Mouse (Mus musculus) heart, embryonic 15.5 days (tissue): Measurements from ENCODE around the gene Nprl2. TPM values are rescaled to one million over a fixed set of nuclear protein-coding genes. Genes with fewer than 3 reads are reported as not detected.

Source experiments
- ATAC-seq: fragments of 200-750 bp; cut with Nextera tagmentation; replicated peaks from 2 replicates; pipeline ENCODE4 v1.8.0; 2017; ENCODE audit warnings: low read depth, moderate TSS enrichment; ENCODE audit not compliant: insufficient number of reproducible peaks, insufficient read depth, low FRiP score
- H3K27ac ChIP-seq: fragments of 300-500 bp; sonication (generic); 2 replicates; pipeline ENCODE4 v1.5.1; 2015; ENCODE audit warnings: mild to moderate bottlenecking, inconsistent platforms
- H3K27me3 ChIP-seq: fragments of 300-500 bp; sonication (generic); 2 replicates; pipeline ENCODE4 v1.6.1; 2015; ENCODE audit warnings: inconsistent platforms
- H3K36me3 ChIP-seq: fragments of 300-500 bp; sonication (generic); 2 replicates; pipeline ENCODE4 v1.6.1; 2015; ENCODE audit warnings: mild to moderate bottlenecking, inconsistent platforms
- H3K4me1 ChIP-seq: fragments of 300-500 bp; sonication (generic); replicated peaks from 2 replicates; pipeline ENCODE4 v1.6.1; 2015; ENCODE audit warnings: inconsistent platforms
- H3K4me2 ChIP-seq: fragments of 300-500 bp; sonication (generic); 2 replicates; pipeline ENCODE4 v1.6.1; 2015; ENCODE audit warnings: inconsistent platforms, mild to moderate bottlenecking, moderate library complexity
- H3K4me3 ChIP-seq: fragments of 300-500 bp; sonication (generic); 2 replicates; pipeline ENCODE4 v1.5.1; 2015; ENCODE audit warnings: mild to moderate bottlenecking, inconsistent platforms
- H3K9ac ChIP-seq: fragments of 300-500 bp; sonication (generic); 2 replicates; pipeline ENCODE4 v1.6.1; 2015; ENCODE audit warnings: mild to moderate bottlenecking, inconsistent platforms
- H3K9me3 ChIP-seq: fragments of 300-500 bp; sonication (generic); replicated peaks from 2 replicates; pipeline ENCODE4 v1.6.1; 2016; ENCODE audit warnings: inconsistent platforms
- WGBS: fragments of 180-500 bp; shearing (Covaris S2); methylation state at CpG from one replicate; pipeline ENCODE4 v1.1.7; 2015; ENCODE audit warnings: mixed read lengths; 5-methylcytosine and 5-hydroxymethylcytosine counted together
- polyA plus RNA-seq: library from polyadenylated mRNA; unstranded; fragments of >200 nt; fragmentation: Nextera tagmentation; extraction: Ambion mirVana; gene quantifications from 2 replicates; pipeline ENCODE4 v1.2.1, GENCODE M21; 2015

The Nprl2 gene
- polyA plus RNA-seq, 1 experiment from 2014 or later: 26.4 TPM

DNA sequence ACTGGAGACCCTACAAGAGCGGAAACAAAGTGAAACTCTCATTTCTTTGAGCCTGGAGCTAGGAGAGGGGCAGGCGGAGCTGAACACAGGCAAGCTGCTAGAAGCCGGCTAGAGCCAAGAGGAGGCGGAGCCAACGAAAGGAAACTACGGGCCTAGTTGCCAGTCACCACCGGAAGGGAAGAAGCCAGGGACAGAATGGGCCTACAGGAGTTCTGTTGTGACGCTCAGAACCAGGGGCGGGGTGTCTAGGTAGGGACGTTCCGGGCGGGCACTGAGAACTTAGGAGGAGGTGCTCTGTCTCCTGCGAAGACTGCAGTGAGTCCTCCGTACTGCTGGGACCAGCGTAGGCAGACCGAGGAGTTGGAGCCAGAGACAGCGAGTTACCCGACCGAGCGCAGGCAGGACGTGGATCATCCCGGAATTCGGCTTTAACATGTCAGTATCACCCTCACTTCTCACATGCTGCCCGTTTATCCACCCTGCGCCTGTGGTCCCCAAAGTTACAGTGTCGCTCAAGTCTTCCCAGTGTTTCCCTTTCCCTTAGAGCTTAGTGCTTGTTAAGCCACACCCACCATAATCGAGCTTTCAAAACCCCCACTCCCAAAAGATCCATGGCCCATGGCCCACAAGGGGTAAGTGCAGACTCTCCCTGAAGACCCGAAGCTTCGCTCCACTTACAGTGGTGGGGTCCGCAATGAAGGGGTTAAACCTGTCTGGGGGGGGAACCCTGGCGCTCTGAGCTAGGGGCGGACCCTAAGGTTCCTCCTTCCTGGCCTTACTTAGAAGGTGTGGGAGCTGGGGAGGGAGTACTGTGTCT is 38.7 kb downstream of the Nprl2 start, which contains the start of gene Hyal3:
Hyal3 (plus strand) TSS at position 318 of the 817 bp plus-strand sequence.
- H3K4me1 ChIP-seq: peaks cover 52% of the 10 kb centered on the region
- H3K4me2 ChIP-seq: peak within 1 kb of the TSS; percentile 89
- WGBS: under 1% methylated on average over 32 of the region's 32 CpGs
- H3K27ac ChIP-seq: peak within 1 kb of the TSS; percentile 93
- no peaks in the 10 kb centered on the region for H3K9me3 ChIP-seq
- peak within 1 kb of the TSS; percentile 62 for H3K4me3 ChIP-seq
- peak within 1 kb of the TSS; percentile 65 for H3K9ac ChIP-seq
- no peaks in the 10 kb centered on the region for H3K27me3 ChIP-seq
- peaks cover 10% of the 10 kb centered on the region for H3K36me3 ChIP-seq
- peak; percentile 74 for ATAC-seq

- WGBS: 68% methylated on average over 4 of the region's 4 CpGs
- Histone ChIP-seq H3K9ac (peak overlapping the region; percentile 65), H3K36me3 (peaks cover 10% of the 10 kb centered on the region), H3K9me3 (no peaks in the 10 kb centered on the region), H3K4me2 (peak overlapping the region; percentile 89), H3K4me3 (peak overlapping the region; percentile 62), H3K4me1 (peaks cover 45% of the 10 kb centered on the region), H3K27me3 (no peaks in the 10 kb centered on the region), H3K27ac (peak overlapping the region; percentile 93; the same call in 1 of the 2 replicates)
- no peak for ATAC-seq
Measured at GRCm38 (mm10) chr9:107581584-107581983, 39.6 kb downstream of the Nprl2 start.

DNA sequence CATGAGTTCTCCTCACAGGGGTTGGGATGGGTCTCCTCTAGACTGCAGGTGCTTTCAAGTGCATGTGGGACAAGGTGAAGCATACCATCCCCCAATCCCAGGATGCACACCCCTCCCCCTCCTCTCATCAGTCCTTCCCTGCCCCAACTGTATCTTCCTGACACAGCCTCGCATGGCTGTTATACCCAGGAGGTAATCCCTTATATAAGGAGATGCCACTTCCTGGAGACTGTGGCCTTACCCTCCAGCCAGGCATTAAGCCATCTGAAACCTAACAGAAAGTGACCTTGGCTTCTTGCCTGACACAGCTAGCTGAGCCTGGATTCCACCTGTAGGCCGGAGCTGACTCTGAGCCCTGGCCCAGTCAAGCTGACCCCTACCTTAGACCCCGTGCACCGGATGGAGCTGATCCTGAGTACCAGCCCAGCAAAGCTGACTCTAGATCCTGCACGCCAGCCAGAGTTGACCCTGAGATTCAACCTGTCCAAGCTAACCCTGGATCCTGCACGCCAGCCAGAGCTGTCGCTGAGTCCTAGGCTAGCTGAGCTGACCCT is 40.6 kb downstream of the Nprl2 start:
- H3K27me3 ChIP-seq: no peaks in the 10 kb centered on the region
- 90% methylated on average over 7 of the region's 7 CpGs for WGBS
- no peak for ATAC-seq
- no peaks in the 10 kb centered on the region for H3K9me3 ChIP-seq
- H3K9ac ChIP-seq: no peak overlapping the region
- peaks cover 10% of the 10 kb centered on the region for H3K36me3 ChIP-seq
- H3K4me2 ChIP-seq: no peak overlapping the region
- H3K4me3 ChIP-seq: no peak overlapping the region
- H3K4me1 ChIP-seq: peaks cover 38% of the 10 kb centered on the region
- H3K27ac ChIP-seq: no peak overlapping the region

DNA sequence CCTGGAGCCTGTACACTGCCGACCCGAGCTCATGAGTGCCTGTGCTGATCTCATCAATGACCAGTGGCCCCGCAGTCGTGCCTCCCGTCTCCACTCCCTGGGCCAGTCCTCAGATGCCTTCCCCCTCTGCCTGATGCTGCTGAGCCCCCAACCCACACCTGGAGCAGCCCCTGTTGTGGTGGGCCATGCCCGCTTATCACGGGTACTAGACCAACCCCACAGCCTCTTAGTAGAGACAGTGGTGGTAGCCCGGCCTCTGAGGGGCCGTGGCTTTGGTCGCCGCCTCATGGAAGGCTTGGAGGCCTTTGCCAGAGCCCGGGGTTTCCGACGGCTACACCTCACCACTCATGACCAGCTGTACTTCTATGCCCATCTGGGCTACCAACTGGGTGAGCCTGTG is 41.1 kb downstream of the Nprl2 start:
- Histone ChIP-seq H3K27ac (no peak overlapping the region), H3K27me3 (no peaks in the 10 kb centered on the region), H3K4me2 (no peak overlapping the region), H3K9ac (no peak overlapping the region), H3K4me1 (peaks cover 37% of the 10 kb centered on the region), H3K4me3 (no peak overlapping the region), H3K36me3 (peaks cover 10% of the 10 kb centered on the region), H3K9me3 (no peaks in the 10 kb centered on the region)
- ATAC-seq: no peak
- WGBS: 90% methylated on average over 14 of the region's 14 CpGs

DNA sequence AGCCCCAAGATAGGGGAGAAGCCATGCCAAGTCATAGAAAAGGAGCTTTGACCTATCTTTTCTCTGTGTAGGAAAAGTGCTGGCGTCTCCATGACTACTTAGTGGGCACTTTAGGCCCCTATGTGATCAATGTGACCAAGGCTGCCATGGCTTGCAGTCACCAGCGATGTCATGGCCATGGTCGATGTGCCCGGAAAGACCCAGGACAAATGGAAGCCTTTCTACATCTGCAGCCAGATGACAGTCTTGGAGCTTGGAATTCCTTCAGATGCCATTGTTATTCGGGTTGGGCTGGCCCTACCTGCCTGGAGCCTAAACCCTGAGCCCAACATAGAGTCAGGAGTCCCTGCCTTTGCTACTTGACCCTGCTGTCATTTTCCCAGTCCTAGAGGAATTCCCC is 44.5 kb downstream of the Nprl2 start:
- Histone ChIP-seq H3K4me1 (peaks cover 51% of the 10 kb centered on the region), H3K36me3 (peaks cover 20% of the 10 kb centered on the region), H3K27me3 (no peaks in the 10 kb centered on the region), H3K27ac (no peak overlapping the region), H3K9ac (no peak overlapping the region), H3K4me3 (no peak overlapping the region), H3K4me2 (peak overlapping the region; percentile 79; the same call in 1 of the 2 replicates), H3K9me3 (no peaks in the 10 kb centered on the region)
- ATAC-seq: no peak
- 90% methylated on average over 5 of the region's 5 CpGs for WGBS

DNA sequence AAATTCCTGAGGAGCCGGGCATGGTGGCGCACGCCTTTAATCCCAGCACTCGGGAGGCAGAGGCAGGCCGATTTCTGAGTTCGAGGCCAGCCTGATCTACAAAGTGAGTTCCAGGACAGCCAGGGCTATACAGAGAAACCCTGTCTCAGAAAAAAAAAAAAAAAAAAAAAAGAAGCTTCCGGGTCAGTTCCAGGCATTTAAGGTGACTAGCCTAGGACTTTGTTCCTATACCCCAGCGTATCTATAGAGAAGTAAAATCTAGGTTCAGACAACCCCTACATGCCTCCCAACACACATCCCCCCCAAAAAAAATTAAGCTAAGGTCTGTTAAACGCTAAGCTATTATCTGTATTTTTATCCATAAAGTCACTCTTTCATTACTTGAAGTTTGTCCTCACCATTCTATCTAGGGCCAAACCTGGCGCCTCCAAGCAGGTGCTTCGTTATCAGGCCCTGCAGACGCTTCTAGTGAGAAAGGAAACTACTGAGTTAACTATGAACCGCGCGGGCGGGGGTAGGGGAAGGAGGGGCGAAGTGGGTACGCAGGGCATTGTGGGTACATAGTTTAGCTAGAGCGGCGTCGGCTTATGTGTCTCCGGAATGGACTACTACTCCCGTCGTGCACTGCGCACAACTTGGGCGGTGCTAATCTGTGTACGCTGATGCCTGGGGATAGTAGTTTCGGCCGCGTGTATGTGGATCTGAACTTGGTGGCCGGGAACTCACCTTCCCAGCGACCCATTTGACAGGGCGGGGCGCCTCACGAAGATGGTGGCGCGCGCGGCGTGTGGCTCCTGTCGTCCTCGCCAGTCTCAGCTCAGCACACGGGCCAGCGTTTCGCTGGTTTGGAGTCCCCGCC is 45.2 kb downstream of the Nprl2 start, which contains the start of gene Ifrd2:
Ifrd2 (plus strand) TSS at position 669 of the 859 bp plus-strand sequence.
- H3K9ac ChIP-seq: peak within 1 kb of the TSS; percentile 62
- peaks cover 44% of the 10 kb centered on the region for H3K4me1 ChIP-seq
- peak within 1 kb of the TSS; percentile 56 for H3K27ac ChIP-seq
- peaks cover 27% of the 10 kb centered on the region for H3K36me3 ChIP-seq
- ATAC-seq: peak; percentile 96
- peak within 1 kb of the TSS; percentile 64 for H3K4me3 ChIP-seq
- no peaks in the 10 kb centered on the region for H3K27me3 ChIP-seq
- no peaks in the 10 kb centered on the region for H3K9me3 ChIP-seq
- 11% methylated on average over 46 of the region's 46 CpGs for WGBS
- H3K4me2 ChIP-seq: peak within 1 kb of the TSS; percentile 79

GRCm38 (mm10) chr9:107587833-107588639 is 46.0 kb downstream of the Nprl2 start:
- no peak; the same call in none of the 2 replicates for ATAC-seq
- Histone ChIP-seq H3K4me3 (peak overlapping the region; percentile 64), H3K27me3 (no peaks in the 10 kb centered on the region), H3K4me2 (peak overlapping the region; percentile 79), H3K9ac (peak overlapping the region; percentile 62), H3K4me1 (peaks cover 47% of the 10 kb centered on the region), H3K27ac (peak overlapping the region; percentile 56), H3K9me3 (no peaks in the 10 kb centered on the region), H3K36me3 (peaks cover 31% of the 10 kb centered on the region)
- WGBS: 1% methylated on average over 33 of the region's 33 CpGs

GRCm38 (mm10) chr9:107590058-107590772 is 48.2 kb downstream of the Nprl2 start:
- peaks cover 29% of the 10 kb centered on the region for H3K36me3 ChIP-seq
- H3K9ac ChIP-seq: no peak overlapping the region; the same call in 1 of the 2 replicates
- H3K4me3 ChIP-seq: no peak overlapping the region
- H3K4me2 ChIP-seq: peak overlapping the region; percentile 19; the same call in 1 of the 2 replicates
- no peaks in the 10 kb centered on the region for H3K27me3 ChIP-seq
- no peak for ATAC-seq
- H3K4me1 ChIP-seq: peaks cover 64% of the 10 kb centered on the region
- no peaks in the 10 kb centered on the region for H3K9me3 ChIP-seq
- peak overlapping the region; percentile 76 for H3K27ac ChIP-seq
- WGBS: 61% methylated on average over 25 of the region's 25 CpGs

DNA sequence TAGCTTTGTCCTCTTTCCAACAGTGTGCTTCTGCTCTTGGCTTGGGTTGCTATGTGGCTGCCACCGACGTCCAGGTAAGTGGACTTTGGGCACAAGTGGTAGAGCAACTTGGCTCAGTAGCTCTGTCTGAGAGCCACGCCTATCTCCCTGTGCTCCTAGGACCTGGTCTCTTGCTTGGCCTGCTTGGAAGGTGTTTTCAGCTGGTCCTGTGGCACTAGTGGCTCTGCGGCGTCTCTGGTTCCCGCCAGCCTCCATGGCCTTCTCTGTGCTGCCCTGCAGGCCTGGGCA is 48.7 kb downstream of the Nprl2 start:
- H3K4me3 ChIP-seq: no peak overlapping the region
- no peak overlapping the region; the same call in 1 of the 2 replicates for H3K9ac ChIP-seq
- H3K4me1 ChIP-seq: peaks cover 67% of the 10 kb centered on the region

More for the DNA sequence above, 48.7 kb downstream of the Nprl2 start:
- Histone ChIP-seq H3K27me3 (no peaks in the 10 kb centered on the region), H3K4me2 (no peak overlapping the region), H3K27ac (peak overlapping the region; percentile 76; the same call in 1 of the 2 replicates), H3K36me3 (peaks cover 29% of the 10 kb centered on the region), H3K9me3 (no peaks in the 10 kb centered on the region)
- WGBS: 98% methylated on average over 6 of the region's 6 CpGs
- no peak for ATAC-seq
